Mouse (Mus musculus) forebrain, embryonic 11.5 days (tissue): ENCODE results near the gene Uqcc2. TPM values are rescaled to one million over a fixed set of nuclear protein-coding genes. Genes with fewer than 3 reads are reported as not detected.

Source experiments
- ATAC-seq: fragments of 200-750 bp; cut with Nextera tagmentation; replicated peaks from 2 replicates; pipeline ENCODE4 v1.8.0; 2017; ENCODE audit warnings: moderate TSS enrichment; ENCODE audit not compliant: low FRiP score
- DNase-seq: peaks from one replicate; pipeline ENCODE4 v3.0.0-alpha.2; 2017; ENCODE audit warnings: low spot score
- H3K27ac ChIP-seq: fragments of 300-500 bp; sonication (generic); 2 replicates; pipeline ENCODE4 v1.5.1; 2014; ENCODE audit warnings: low read depth, low read length
- H3K27me3 ChIP-seq: fragments of 300-500 bp; sonication (generic); 2 replicates; pipeline ENCODE4 v1.6.1; 2014; ENCODE audit warnings: mild to moderate bottlenecking, low read length, mixed read lengths; ENCODE audit not compliant: control insufficient read depth, insufficient read depth
- H3K36me3 ChIP-seq: fragments of 300-500 bp; sonication (generic); 2 replicates; pipeline ENCODE4 v1.6.1; 2014; ENCODE audit warnings: mild to moderate bottlenecking, low read length, moderate library complexity, mixed read lengths; ENCODE audit not compliant: control insufficient read depth, insufficient read depth
- H3K4me1 ChIP-seq: fragments of 300-500 bp; sonication (generic); replicated peaks from 2 replicates; pipeline ENCODE4 v1.6.1; 2014; ENCODE audit warnings: low read length, mixed read lengths; ENCODE audit not compliant: control insufficient read depth, insufficient read depth
- H3K4me2 ChIP-seq: fragments of 300-500 bp; sonication (generic); 2 replicates; pipeline ENCODE4 v1.6.1; 2014; ENCODE audit warnings: low read depth, mild to moderate bottlenecking, low read length, moderate library complexity, mixed read lengths; ENCODE audit not compliant: severe bottlenecking
- H3K4me3 ChIP-seq: fragments of 300-500 bp; sonication (generic); 2 replicates; pipeline ENCODE4 v1.5.1; 2014; ENCODE audit warnings: low read depth, low read length
- H3K9ac ChIP-seq: fragments of 300-500 bp; sonication (generic); 2 replicates; pipeline ENCODE4 v1.6.1; 2014; ENCODE audit warnings: low read length
- H3K9me3 ChIP-seq: fragments of 300-500 bp; sonication (generic); 2 replicates; pipeline ENCODE4 v1.6.1; 2016; ENCODE audit warnings: low read length, mixed read lengths; ENCODE audit not compliant: control insufficient read depth
- WGBS: fragments of 180-500 bp; shearing (Covaris S2); extraction: QIAGEN DNeasy Blood & Tissue Kit; methylation state at CpG from one replicate; pipeline ENCODE4 v1.1.7; 2014; 5-methylcytosine and 5-hydroxymethylcytosine counted together
- polyA plus RNA-seq: library from polyadenylated mRNA; unstranded; fragments of >200 nt; fragmentation: Nextera tagmentation; extraction: Ambion mirVana; gene quantifications from 2 replicates; pipeline ENCODE4 v1.2.1, GENCODE M21; 2014

The Uqcc2 gene
- polyA plus RNA-seq: 330 and 336 TPM in 2 replicates

GRCm38 (mm10) chr17:27133551-27134141 is at the start of gene Uqcc2:
TSS of gene Uqcc2 (minus strand) at chr17:27133916.
- peaks cover 14% of the 10 kb centered on the region for H3K4me1 ChIP-seq
- WGBS: under 1% methylated on average over 46 of the region's 46 CpGs
- ATAC-seq: peak; percentile 94

GRCm38 (mm10) chr17:27182401-27182800 is 48.7 kb upstream of the Uqcc2 start:
- H3K4me1 ChIP-seq: no peaks in the 10 kb centered on the region
- no peak overlapping the region for H3K4me3 ChIP-seq
- ATAC-seq (no peak), DNase-seq (no peak)
- H3K36me3 ChIP-seq: no peaks in the 10 kb centered on the region
- no peaks in the 10 kb centered on the region for H3K27me3 ChIP-seq
- 76% methylated on average over 5 of the region's 5 CpGs for WGBS
- no peak overlapping the region for H3K4me2 ChIP-seq
- H3K27ac ChIP-seq: no peak overlapping the region
- no peak overlapping the region for H3K9ac ChIP-seq
- no peaks in the 10 kb centered on the region for H3K9me3 ChIP-seq

More at GRCm38 (mm10) chr17:27133551-27134141, at the start of gene Uqcc2:
- DNase-seq: peak; percentile 99
- H3K9me3 ChIP-seq: no peaks in the 10 kb centered on the region
- no peaks in the 10 kb centered on the region for H3K36me3 ChIP-seq
- no peak within 1 kb of the TSS for H3K27ac ChIP-seq
- H3K4me3 ChIP-seq: peak within 1 kb of the TSS; percentile 64
- no peaks in the 10 kb centered on the region for H3K27me3 ChIP-seq
- H3K4me2 ChIP-seq: peak within 1 kb of the TSS; percentile 49
- H3K9ac ChIP-seq: peak within 1 kb of the TSS; percentile 79

DNA sequence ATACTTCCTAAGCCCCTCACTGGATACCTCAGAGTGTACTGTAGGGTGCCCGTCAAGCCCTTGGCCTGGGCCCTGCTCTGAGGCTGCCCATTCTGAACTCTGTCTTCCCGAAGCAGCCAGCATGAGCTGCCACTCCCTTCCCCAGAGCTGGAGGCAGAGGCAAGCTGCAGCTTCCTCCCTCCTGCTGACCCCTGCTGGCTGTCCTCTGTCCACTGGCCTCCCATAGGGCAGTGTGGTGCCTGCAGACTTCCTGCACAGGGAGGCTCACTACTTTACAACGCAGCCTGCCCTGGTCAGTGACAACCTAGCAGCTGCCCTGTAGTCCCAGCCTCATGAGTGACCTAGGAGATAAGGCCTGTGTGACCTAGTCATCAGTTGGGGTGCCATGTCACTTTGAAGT is 48.0 kb upstream of the Uqcc2 start:
- no peak overlapping the region for H3K27ac ChIP-seq
- H3K9ac ChIP-seq: no peak overlapping the region
- no peaks in the 10 kb centered on the region for H3K9me3 ChIP-seq
- no peak for DNase-seq
- ATAC-seq: no peak
- no peak overlapping the region for H3K4me3 ChIP-seq
- H3K27me3 ChIP-seq: no peaks in the 10 kb centered on the region
- H3K36me3 ChIP-seq: no peaks in the 10 kb centered on the region
- H3K4me2 ChIP-seq: no peak overlapping the region
- WGBS: 23% methylated on average over 3 of the region's 3 CpGs
- no peaks in the 10 kb centered on the region for H3K4me1 ChIP-seq

DNA sequence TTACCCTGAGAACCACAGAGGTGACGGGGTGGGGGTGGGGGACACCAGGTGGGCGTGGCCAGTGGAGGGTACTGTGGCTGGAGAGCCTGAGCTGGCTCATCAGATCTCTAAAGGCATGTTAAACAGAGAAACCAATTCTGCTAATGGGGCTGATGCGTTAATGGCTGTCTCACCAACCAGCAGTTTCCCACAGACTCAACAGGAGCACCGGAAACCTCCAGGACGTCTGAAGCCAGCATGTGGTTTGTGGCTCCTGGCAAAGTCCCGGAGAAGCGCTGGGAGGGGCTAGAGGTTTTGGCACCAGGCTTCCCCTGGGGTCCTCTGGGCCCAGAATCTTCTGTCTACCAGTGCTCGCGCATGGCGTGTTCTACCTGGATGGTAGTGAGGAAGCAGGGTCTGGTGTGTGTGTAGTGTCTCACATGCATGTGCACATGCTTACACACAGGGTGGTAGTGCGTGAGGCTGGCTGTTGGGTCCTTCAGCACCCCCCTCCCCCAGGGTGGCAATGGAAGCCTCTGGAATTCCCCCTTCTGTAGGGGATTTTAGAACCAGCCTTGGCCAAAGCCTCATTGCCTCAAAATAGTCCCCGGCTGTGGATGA is 46.1 kb upstream of the Uqcc2 start:
- WGBS: 71% methylated on average over 12 of the region's 12 CpGs
- Histone ChIP-seq H3K4me2 (no peak overlapping the region), H3K9ac (no peak overlapping the region), H3K27me3 (no peaks in the 10 kb centered on the region), H3K4me3 (no peak overlapping the region), H3K27ac (no peak overlapping the region), H3K9me3 (no peaks in the 10 kb centered on the region), H3K36me3 (no peaks in the 10 kb centered on the region), H3K4me1 (peaks cover 7% of the 10 kb centered on the region)
- no peak for DNase-seq
- ATAC-seq: no peak

DNA sequence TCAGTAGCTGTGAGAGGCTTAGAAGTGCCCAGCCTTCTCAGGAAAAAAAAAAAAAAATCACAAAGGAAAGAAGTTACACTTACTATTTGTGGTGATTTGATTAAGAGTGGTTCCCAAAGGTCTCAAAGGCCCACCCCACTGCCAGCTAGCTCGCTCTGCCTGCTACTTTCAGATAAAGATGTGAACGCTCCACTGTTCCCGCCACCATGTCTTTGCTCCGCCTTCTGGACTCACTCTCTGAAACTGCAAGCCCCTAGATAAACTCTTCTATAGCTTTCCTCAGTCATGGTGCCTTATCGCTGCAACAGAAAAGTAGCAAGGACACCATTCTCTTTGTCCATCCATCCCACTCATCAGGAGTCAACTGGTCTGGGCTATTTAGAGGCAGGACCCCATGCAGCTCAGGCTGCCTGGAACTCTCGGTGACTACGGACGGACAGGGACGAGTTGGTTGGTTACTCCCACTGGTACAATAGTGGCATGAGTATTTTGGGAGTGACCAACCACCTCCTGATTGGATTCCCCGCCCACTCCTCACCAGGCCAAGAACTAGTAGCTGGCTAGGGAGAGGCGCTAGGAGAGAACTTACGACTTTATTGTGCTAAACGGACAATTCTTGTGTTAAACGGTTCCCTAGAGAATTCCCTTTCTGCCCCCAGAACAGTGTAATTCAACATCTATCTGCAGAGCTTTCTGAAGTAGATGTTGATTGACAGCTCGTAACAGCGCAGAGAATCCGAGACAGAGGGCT is 44.9 kb upstream of the Uqcc2 start:
- Histone ChIP-seq H3K27ac (no peak overlapping the region), H3K27me3 (no peaks in the 10 kb centered on the region), H3K4me3 (no peak overlapping the region), H3K36me3 (no peaks in the 10 kb centered on the region), H3K4me1 (peaks cover 7% of the 10 kb centered on the region), H3K9me3 (no peaks in the 10 kb centered on the region), H3K4me2 (no peak overlapping the region), H3K9ac (no peak overlapping the region)
- ATAC-seq: no peak
- no peak for DNase-seq
- WGBS: 92% methylated on average over 17 of the region's 17 CpGs

DNA sequence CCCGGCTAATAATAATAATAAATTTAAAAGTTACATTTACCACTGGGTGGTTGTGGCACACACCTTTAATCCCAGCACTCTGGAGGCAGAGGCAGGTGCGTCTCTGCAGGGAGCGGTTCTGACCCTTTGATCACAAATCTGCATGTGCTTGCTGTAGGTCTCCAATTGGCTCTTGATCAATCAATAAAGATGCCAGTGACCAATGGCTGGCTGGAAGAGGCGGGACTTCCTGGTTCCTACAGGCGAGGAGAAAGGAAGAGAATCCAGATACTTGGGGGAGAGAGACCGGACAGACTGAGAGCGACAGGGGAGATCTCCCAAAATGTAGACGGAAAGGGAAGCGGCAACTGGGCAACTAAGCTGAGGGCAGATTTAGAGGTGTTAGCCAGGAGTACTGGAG is 44.3 kb upstream of the Uqcc2 start:
- Histone ChIP-seq H3K9me3 (no peaks in the 10 kb centered on the region), H3K27me3 (no peaks in the 10 kb centered on the region), H3K4me2 (no peak overlapping the region), H3K4me3 (no peak overlapping the region), H3K36me3 (no peaks in the 10 kb centered on the region), H3K4me1 (peaks cover 7% of the 10 kb centered on the region), H3K9ac (no peak overlapping the region), H3K27ac (no peak overlapping the region)
- WGBS: 93% methylated on average over 9 of the region's 9 CpGs
- no peak for DNase-seq
- no peak for ATAC-seq

DNA sequence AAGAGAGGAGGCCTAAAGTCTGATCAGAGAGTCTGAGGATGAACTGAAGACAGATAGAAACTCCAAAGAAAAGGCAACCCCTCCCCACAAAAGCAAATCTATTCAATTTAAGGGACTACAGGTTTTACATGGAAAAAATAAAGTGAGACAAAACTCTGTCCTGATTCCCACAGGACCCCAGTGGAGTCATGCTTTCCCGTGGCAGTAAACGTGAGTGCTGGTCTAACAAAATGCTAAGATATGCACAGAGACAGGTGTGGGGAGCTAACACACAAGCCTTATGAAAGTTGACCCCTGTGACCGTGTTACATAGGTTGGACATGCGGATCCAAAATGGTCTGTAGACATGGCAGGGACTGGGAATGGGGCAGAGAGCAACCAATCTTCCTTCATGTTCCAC is 43.0 kb upstream of the Uqcc2 start:
- WGBS: 95% methylated on average over 4 of the region's 4 CpGs

GRCm38 (mm10) chr17:27176287-27176686 is 42.6 kb upstream of the Uqcc2 start:
- Histone ChIP-seq H3K9ac (no peak overlapping the region), H3K4me1 (peaks cover 7% of the 10 kb centered on the region), H3K4me3 (no peak overlapping the region), H3K27me3 (no peaks in the 10 kb centered on the region), H3K9me3 (no peaks in the 10 kb centered on the region), H3K27ac (no peak overlapping the region), H3K4me2 (no peak overlapping the region), H3K36me3 (no peaks in the 10 kb centered on the region)
- ATAC-seq (no peak), DNase-seq (no peak)
- WGBS: 81% methylated on average over 3 of the region's 3 CpGs

More for the DNA sequence above, 43.0 kb upstream of the Uqcc2 start:
- Histone ChIP-seq H3K9ac (no peak overlapping the region), H3K36me3 (no peaks in the 10 kb centered on the region), H3K9me3 (no peaks in the 10 kb centered on the region), H3K27me3 (no peaks in the 10 kb centered on the region), H3K27ac (no peak overlapping the region), H3K4me3 (no peak overlapping the region), H3K4me2 (no peak overlapping the region), H3K4me1 (peaks cover 7% of the 10 kb centered on the region)
- no peak for DNase-seq
- no peak for ATAC-seq
